Mouse (Mus musculus) heart, adult 2 months (tissue): Measurements from ENCODE around the gene Poc1a. TPM values are rescaled to one million over a fixed set of nuclear protein-coding genes. Genes with fewer than 3 reads are reported as not detected.

Experiments
- DNase-seq, 2 experiments: peaks; one replicate each; pipeline ENCODE4 v3.0.0; 2021
- H3K27ac ChIP-seq: fragments of 200-600 bp; 2 replicates; pipeline ENCODE4 v1.8.1; 2022
- H3K27me3 ChIP-seq: fragments of 200-500 bp; 2 replicates; pipeline ENCODE4 v1.6.1; 2012; ENCODE audit warnings: mild to moderate bottlenecking, low read length, inconsistent platforms, mixed read lengths; ENCODE audit not compliant: control insufficient read depth, insufficient read depth
- H3K36me3 ChIP-seq: fragments of 200-500 bp; 2 replicates; pipeline ENCODE4 v1.6.1; 2012; ENCODE audit warnings: low read length, inconsistent platforms; ENCODE audit not compliant: control insufficient read depth, insufficient read depth
- H3K4me1 ChIP-seq: fragments of 200-500 bp; 2 replicates; pipeline ENCODE4 v1.6.1; 2011; ENCODE audit warnings: low read length; ENCODE audit not compliant: control insufficient read depth, insufficient read depth
- H3K4me3 ChIP-seq: fragments of 200-600 bp; 2 replicates; pipeline ENCODE4 v1.8.1; 2022
- H3K79me2 ChIP-seq: fragments of 200-500 bp; replicated peaks from 2 replicates; pipeline ENCODE4 v1.6.1; 2012; ENCODE audit warnings: mild to moderate bottlenecking, inconsistent platforms, low read length, moderate library complexity, mixed read lengths; ENCODE audit not compliant: control insufficient read depth, insufficient read depth
- H3K9ac ChIP-seq: fragments of 200-500 bp; 2 replicates; pipeline ENCODE4 v1.6.1; 2012; ENCODE audit warnings: low read depth, mild to moderate bottlenecking, control low read depth, inconsistent platforms, low read length, mixed read lengths
- CTCF ChIP-seq: fragments of 200-600 bp; IDR thresholded peaks from 2 replicates; pipeline ENCODE4 v1.8.1; 2022; ENCODE audit warnings: antibody characterized with exemption, mild to moderate bottlenecking, moderate library complexity
- EP300 ChIP-seq: fragments of 200-500 bp; IDR thresholded peaks from 2 replicates; pipeline ENCODE4 v1.6.1; 2011; ENCODE audit warnings: low read depth, low read length, control low read depth; ENCODE audit not compliant: insufficient read depth
- POLR2A ChIP-seq: fragments of 200-500 bp; IDR thresholded peaks from 2 replicates; pipeline ENCODE4 v1.6.1; 2011; ENCODE audit warnings: mild to moderate bottlenecking, low read depth, low read length, control low read depth; ENCODE audit not compliant: insufficient read depth
- WGBS: fragments of 180-500 bp; shearing (Covaris S2); methylation state at CpG from one replicate; pipeline ENCODE4 v1.1.7; 2018; 5-methylcytosine and 5-hydroxymethylcytosine counted together
- intact Hi-C: fragments of 180-260 bp; cut with DNase I; formaldehyde crosslinking; loops from one replicate; pipeline ENCODE4 v1.15.1; 2025
- polyA plus RNA-seq: library from polyadenylated mRNA; depleted of rRNA; stranded (reverse); fragments of >200 nt; gene quantifications from 2 replicates; pipeline ENCODE4 v1.2.3, GENCODE M21; 2012
- total RNA-seq, 2 experiments: library from RNA; stranded (reverse); gene quantifications; 2 replicates each; pipeline ENCODE4 v1.2.3; 2021

Poc1a gene
- total and polyA plus RNA-seq, 3 experiments: 3.2 to 6.2 (median 4.0) TPM

GRCm38 (mm10) chr9:106287165-106287564 is 6.3 kb downstream of the Poc1a start:
- TF ChIP-seq CTCF (no peak), EP300 (no peak), POLR2A (no peak)
- Histone ChIP-seq H3K9ac (no peak overlapping the region), H3K79me2 (no peaks in the 10 kb centered on the region), H3K27me3 (no peaks in the 10 kb centered on the region), H3K27ac (no peak overlapping the region), H3K4me3 (no peak overlapping the region), H3K36me3 (no peaks in the 10 kb centered on the region), H3K4me1 (no peaks in the 10 kb centered on the region)
- no peak for DNase-seq
- 63% methylated on average over 4 of the region's 4 CpGs for WGBS
- intact Hi-C loops: loop anchor here (5.0 kb wide), 1 partner anchor 190 kb away; the partner anchor contains the start of genes Parp3 and Rrp9

- DNase-seq: peak; percentile 74 to 79
- no peak overlapping the region for H3K9ac ChIP-seq
- H3K4me3 ChIP-seq: no peak overlapping the region
- H3K79me2 ChIP-seq: no peaks in the 10 kb centered on the region
- no peaks in the 10 kb centered on the region for H3K27me3 ChIP-seq
- 26% methylated on average over 3 of the region's 3 CpGs for WGBS
- intact Hi-C loops: loop anchor here (1.0 to 5.0 kb wide), 2 partner anchors 132 to 188 kb away; partner anchors contain the start of genes Parp3 and Rrp9
- H3K36me3 ChIP-seq: no peaks in the 10 kb centered on the region
- peak; percentile 89 for TF ChIP-seq CTCF
- no peak for TF ChIP-seq POLR2A
- 0 out of 2 replicates have a peak, but pooled peaks have one; percentile 70 for TF ChIP-seq EP300
- H3K4me1 ChIP-seq: peaks cover 3% of the 10 kb centered on the region; the same call in 1 of the 2 replicates
- no peak overlapping the region for H3K27ac ChIP-seq
These were observed 8.0 kb downstream of the Poc1a start for GRCm38 (mm10) chr9:106288864-106289263.

GRCm38 (mm10) chr9:106289841-106290240 is 9.0 kb downstream of the Poc1a start:
- no peak overlapping the region for H3K4me3 ChIP-seq
- no peak overlapping the region for H3K27ac ChIP-seq
- no peaks in the 10 kb centered on the region for H3K27me3 ChIP-seq
- intact Hi-C loops: loop anchor here (1.0 to 5.0 kb wide), 2 partner anchors 131 to 187 kb away; partner anchors contain the start of genes Parp3 and Rrp9
- TF ChIP-seq EP300: no peak
- no peak for TF ChIP-seq CTCF
- no peak for TF ChIP-seq POLR2A
- H3K9ac ChIP-seq: no peak overlapping the region
- H3K36me3 ChIP-seq: no peaks in the 10 kb centered on the region
- no peak for DNase-seq
- no peaks in the 10 kb centered on the region for H3K79me2 ChIP-seq
- WGBS: 89% methylated on average over 8 of the region's 8 CpGs
- peaks cover 4% of the 10 kb centered on the region; the same call in 1 of the 2 replicates for H3K4me1 ChIP-seq

GRCm38 (mm10) chr9:106290636-106291122 is 9.8 kb downstream of the Poc1a start:
- no peak for DNase-seq
- WGBS: 89% methylated on average over 17 of the region's 17 CpGs
- no peaks in the 10 kb centered on the region for H3K79me2 ChIP-seq
- no peaks in the 10 kb centered on the region for H3K27me3 ChIP-seq
- no peak overlapping the region for H3K27ac ChIP-seq
- intact Hi-C loops: no loop called here
- no peak overlapping the region for H3K9ac ChIP-seq
- TF ChIP-seq EP300 (no peak), POLR2A (no peak), CTCF (no peak)
- no peaks in the 10 kb centered on the region for H3K36me3 ChIP-seq
- no peak overlapping the region for H3K4me3 ChIP-seq
- H3K4me1 ChIP-seq: peaks cover 4% of the 10 kb centered on the region; the same call in 1 of the 2 replicates

- no peak overlapping the region for H3K4me3 ChIP-seq
- H3K4me1 ChIP-seq: peaks cover 4% of the 10 kb centered on the region; the same call in 1 of the 2 replicates
- H3K27me3 ChIP-seq: no peaks in the 10 kb centered on the region
- TF ChIP-seq EP300: 0 out of 2 replicates have a peak, but pooled peaks have one; percentile 30
- no peak for TF ChIP-seq POLR2A
- 0 out of 2 replicates have a peak overlapping the region, but pooled peaks have one; percentile 27 for H3K9ac ChIP-seq
- DNase-seq: no peak
- H3K27ac ChIP-seq: peak overlapping the region; percentile 45
- H3K79me2 ChIP-seq: no peaks in the 10 kb centered on the region
- 75% methylated on average over 14 of the region's 14 CpGs for WGBS
- intact Hi-C loops: no loop called here
- H3K36me3 ChIP-seq: no peaks in the 10 kb centered on the region
These were observed 12.8 kb downstream of the Poc1a start for GRCm38 (mm10) chr9:106293569-106294156.

- no peaks in the 10 kb centered on the region for H3K79me2 ChIP-seq
- WGBS: 69% methylated on average over 6 of the region's 6 CpGs
- H3K9ac ChIP-seq: no peak overlapping the region
- H3K27ac ChIP-seq: no peak overlapping the region
- no peaks in the 10 kb centered on the region for H3K36me3 ChIP-seq
- DNase-seq: no peak
- H3K27me3 ChIP-seq: no peaks in the 10 kb centered on the region
- H3K4me1 ChIP-seq: peaks cover 4% of the 10 kb centered on the region; the same call in 1 of the 2 replicates
- TF ChIP-seq POLR2A (no peak), CTCF (no peak), EP300 (no peak)
- no peak overlapping the region for H3K4me3 ChIP-seq
- intact Hi-C loops: no loop called here
These were observed 15.8 kb downstream of the Poc1a start for GRCm38 (mm10) chr9:106296637-106297174.
